In the genomic region with DNA sequence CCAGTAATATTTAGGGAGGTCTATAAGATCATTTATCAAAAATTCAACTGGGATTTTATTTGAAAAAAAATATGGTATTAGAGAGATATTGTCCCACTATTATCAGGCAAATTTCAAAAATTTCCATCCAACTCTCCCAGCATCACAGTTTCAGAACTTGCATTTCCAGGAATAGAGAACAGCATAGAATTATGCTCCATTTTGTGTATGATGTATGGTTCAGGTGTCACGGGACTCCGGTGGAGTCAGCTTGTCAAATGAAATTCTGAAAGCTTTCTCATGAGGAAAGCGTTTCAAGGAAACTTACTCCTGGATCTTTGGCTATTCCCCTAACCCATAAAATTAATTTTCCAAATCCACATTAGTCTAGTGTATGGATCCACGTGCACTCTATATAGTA, we compare ENCODE assay signal across 51 mouse cellular contexts. TPM values are rescaled to one million over a fixed set of nuclear protein-coding genes. Genes with fewer than 3 reads are reported as not detected.
"Had no signal": no experiment of that assay in that cellular context is flagged by ENCODE, and none has a peak within 500 bp of the region (broad histone marks: within the 10 kb centered on the region; RNA-seq: fewer than 3 reads in every experiment).

No protein-coding gene starts in this region.

- H3K9me3 ChIP-seq: heart, embryonic 10.5 days; heart, embryonic 12.5 days; heart, embryonic 13.5 days; heart, embryonic 15.5 days; hindbrain, embryonic 10.5 days; hindbrain, embryonic 12.5 days; hindbrain, embryonic 13.5 days; hindbrain, embryonic 15.5 days; kidney, embryonic 15.5 days had no signal

- H3K27me3 ChIP-seq: heart, embryonic 12.5 days; heart, embryonic 13.5 days; heart, embryonic 15.5 days; hindbrain, embryonic 12.5 days; hindbrain, embryonic 13.5 days; hindbrain, embryonic 15.5 days; kidney, embryonic 15.5 days had no signal

- DNase-seq: heart, postnatal 10 days; heart, postnatal 14 days; heart, postnatal 36 days; heart, postnatal 4 days; kidney, adult 11 months; kidney, adult 18-20 months; kidney, adult 2 months; kidney, adult 8-10 months; kidney, adult 9 months; kidney, postnatal 10 days; kidney, postnatal 14 days; kidney, postnatal 25 days; kidney, postnatal 36 days; kidney, postnatal 4 days; layer of hippocampus, adult 9-11 months; layer of hippocampus, postnatal 36 days had no signal

- H3K4me1 ChIP-seq: heart, embryonic 10.5 days; heart, embryonic 12.5 days; heart, embryonic 13.5 days; heart, embryonic 15.5 days; hindbrain, embryonic 10.5 days; hindbrain, embryonic 12.5 days; hindbrain, embryonic 13.5 days; hindbrain, embryonic 15.5 days; kidney, embryonic 15.5 days had no signal

- H3K4me3 ChIP-seq: heart, embryonic 10.5 days; heart, embryonic 12.5 days; heart, embryonic 13.5 days; heart, embryonic 15.5 days; hindbrain, embryonic 10.5 days; hindbrain, embryonic 12.5 days; hindbrain, embryonic 13.5 days; hindbrain, embryonic 15.5 days; kidney, embryonic 15.5 days; layer of hippocampus, adult 2 months; left cerebral cortex, adult 2 months had no signal

- H3K27ac ChIP-seq: heart, embryonic 10.5 days; heart, embryonic 13.5 days; heart, embryonic 15.5 days; hindbrain, embryonic 10.5 days; hindbrain, embryonic 12.5 days; hindbrain, embryonic 13.5 days; hindbrain, embryonic 14.5 days; hindbrain, embryonic 15.5 days; hindbrain, postnatal 0 days; kidney, embryonic 15.5 days; kidney, postnatal 0 days; layer of hippocampus, adult 2 months; left cerebral cortex, adult 2 months had no signal

- ATAC-seq: hindbrain, embryonic 16.5 days; hindbrain, postnatal 0 days; inflammation-experienced regulatory T-cells, adult 6 months had no signal

- H3K4me2 ChIP-seq: heart, embryonic 11.5 days; heart, embryonic 12.5 days; heart, embryonic 13.5 days; heart, embryonic 15.5 days; hindbrain, embryonic 12.5 days; hindbrain, embryonic 13.5 days; hindbrain, embryonic 14.5 days; hindbrain, embryonic 15.5 days; kidney, embryonic 15.5 days had no signal

- H3K9ac ChIP-seq: heart, embryonic 12.5 days; heart, embryonic 13.5 days; heart, embryonic 15.5 days; hindbrain, embryonic 12.5 days; hindbrain, embryonic 13.5 days; hindbrain, embryonic 14.5 days; hindbrain, embryonic 15.5 days; kidney, embryonic 15.5 days had no signal

- H3K36me3 ChIP-seq: heart, embryonic 10.5 days; heart, embryonic 12.5 days; heart, embryonic 13.5 days; heart, embryonic 15.5 days; hindbrain, embryonic 10.5 days; hindbrain, embryonic 12.5 days; hindbrain, embryonic 13.5 days; hindbrain, embryonic 15.5 days; kidney, embryonic 15.5 days had no signal

RNA-seq across cellular contexts. Expression of a gene that starts 1.6 kb away (rescaled TPM):
- total RNA-seq: heart, adult 8-10 months; heart, postnatal 10 days; heart, postnatal 14 days; heart, postnatal 25 days; heart, postnatal 36 days; heart, postnatal 4 days; hematopoietic stem cell, adult 5-6 weeks; hindbrain, postnatal 0 days; layer of hippocampus, adult 18-20 months; layer of hippocampus, adult 2 months; layer of hippocampus, adult 8-10 months; layer of hippocampus, postnatal 10 days; layer of hippocampus, postnatal 14 days; layer of hippocampus, postnatal 25 days; layer of hippocampus, postnatal 36 days; left cerebral cortex, adult 18-20 months; left cerebral cortex, adult 2 months; left cerebral cortex, adult 8-10 months had no signal
- polyA plus RNA-seq: heart, embryonic 10.5 days; heart, embryonic 11.5 days; heart, embryonic 12.5 days; heart, embryonic 13.5 days; heart, embryonic 14.5 days; heart, embryonic 15.5 days; heart, embryonic 16.5 days; heart, postnatal 0 days; hindbrain, embryonic 10.5 days; hindbrain, embryonic 11.5 days; hindbrain, embryonic 12.5 days; hindbrain, embryonic 13.5 days; hindbrain, embryonic 14.5 days; hindbrain, embryonic 15.5 days; hindbrain, embryonic 16.5 days; hindbrain, postnatal 0 days; inflammation-experienced regulatory T-cells, adult 6 months; intestine, embryonic 14.5 days; kidney, adult 2 months; kidney, embryonic 14.5 days; kidney, embryonic 15.5 days; kidney, embryonic 16.5 days; kidney, postnatal 0 days; large intestine, adult 2 months had no signal

RNA-seq across cellular contexts. Expression of a gene that starts 19.4 kb away (rescaled TPM):
- total RNA-seq: heart, adult 8-10 months; heart, postnatal 10 days; heart, postnatal 14 days; heart, postnatal 25 days; heart, postnatal 36 days; heart, postnatal 4 days; hematopoietic stem cell, adult 5-6 weeks; hindbrain, postnatal 0 days; layer of hippocampus, adult 18-20 months; layer of hippocampus, adult 2 months; layer of hippocampus, adult 8-10 months; layer of hippocampus, postnatal 10 days; layer of hippocampus, postnatal 14 days; layer of hippocampus, postnatal 25 days; layer of hippocampus, postnatal 36 days; left cerebral cortex, adult 18-20 months; left cerebral cortex, adult 2 months; left cerebral cortex, adult 8-10 months had no signal
- polyA plus RNA-seq: heart, embryonic 10.5 days; heart, embryonic 11.5 days; heart, embryonic 12.5 days; heart, embryonic 13.5 days; heart, embryonic 14.5 days; heart, embryonic 15.5 days; heart, embryonic 16.5 days; heart, postnatal 0 days; hindbrain, embryonic 10.5 days; hindbrain, embryonic 11.5 days; hindbrain, embryonic 12.5 days; hindbrain, embryonic 13.5 days; hindbrain, embryonic 14.5 days; hindbrain, embryonic 15.5 days; hindbrain, embryonic 16.5 days; hindbrain, postnatal 0 days; inflammation-experienced regulatory T-cells, adult 6 months; intestine, embryonic 14.5 days; kidney, adult 2 months; kidney, embryonic 14.5 days; kidney, embryonic 15.5 days; kidney, embryonic 16.5 days; kidney, postnatal 0 days; large intestine, adult 2 months had no signal

RNA-seq across cellular contexts. Expression of a gene that starts 26.9 kb away (rescaled TPM):
- total RNA-seq: heart, adult 8-10 months; heart, postnatal 10 days; heart, postnatal 14 days; heart, postnatal 25 days; heart, postnatal 36 days; heart, postnatal 4 days; hematopoietic stem cell, adult 5-6 weeks; hindbrain, postnatal 0 days; layer of hippocampus, postnatal 36 days had no signal
- polyA plus RNA-seq: heart, embryonic 10.5 days; heart, embryonic 13.5 days; hindbrain, embryonic 14.5 days; hindbrain, embryonic 16.5 days; inflammation-experienced regulatory T-cells, adult 6 months; kidney, adult 2 months; large intestine, adult 2 months had no signal

RNA-seq across cellular contexts. Expression of a gene that starts 31.7 kb away (rescaled TPM):
- total RNA-seq: heart, adult 8-10 months; heart, postnatal 10 days; heart, postnatal 14 days; heart, postnatal 25 days; heart, postnatal 36 days; heart, postnatal 4 days; hematopoietic stem cell, adult 5-6 weeks; hindbrain, postnatal 0 days; layer of hippocampus, adult 18-20 months; layer of hippocampus, adult 2 months; layer of hippocampus, adult 8-10 months; layer of hippocampus, postnatal 10 days; layer of hippocampus, postnatal 14 days; layer of hippocampus, postnatal 25 days; layer of hippocampus, postnatal 36 days; left cerebral cortex, adult 18-20 months; left cerebral cortex, adult 2 months; left cerebral cortex, adult 8-10 months had no signal
- polyA plus RNA-seq: heart, embryonic 10.5 days; heart, embryonic 11.5 days; heart, embryonic 12.5 days; heart, embryonic 13.5 days; heart, embryonic 14.5 days; heart, embryonic 15.5 days; heart, embryonic 16.5 days; heart, postnatal 0 days; hindbrain, embryonic 10.5 days; hindbrain, embryonic 11.5 days; hindbrain, embryonic 12.5 days; hindbrain, embryonic 13.5 days; hindbrain, embryonic 14.5 days; hindbrain, embryonic 15.5 days; hindbrain, embryonic 16.5 days; hindbrain, postnatal 0 days; intestine, embryonic 14.5 days; kidney, adult 2 months; kidney, embryonic 14.5 days; kidney, embryonic 15.5 days; kidney, embryonic 16.5 days; kidney, postnatal 0 days; large intestine, adult 2 months had no signal

RNA-seq across cellular contexts. Expression of a gene that starts 38.5 kb away (rescaled TPM):
- total RNA-seq: heart, adult 8-10 months; heart, postnatal 10 days; heart, postnatal 14 days; heart, postnatal 25 days; heart, postnatal 36 days; heart, postnatal 4 days; hematopoietic stem cell, adult 5-6 weeks; hindbrain, postnatal 0 days; layer of hippocampus, adult 18-20 months; layer of hippocampus, adult 2 months; layer of hippocampus, adult 8-10 months; layer of hippocampus, postnatal 10 days; layer of hippocampus, postnatal 14 days; layer of hippocampus, postnatal 25 days; layer of hippocampus, postnatal 36 days; left cerebral cortex, adult 18-20 months; left cerebral cortex, adult 2 months; left cerebral cortex, adult 8-10 months had no signal
- polyA plus RNA-seq: heart, embryonic 10.5 days; heart, embryonic 11.5 days; heart, embryonic 12.5 days; heart, embryonic 13.5 days; heart, embryonic 14.5 days; heart, embryonic 15.5 days; heart, embryonic 16.5 days; heart, postnatal 0 days; hindbrain, embryonic 10.5 days; hindbrain, embryonic 11.5 days; hindbrain, embryonic 12.5 days; hindbrain, embryonic 13.5 days; hindbrain, embryonic 14.5 days; hindbrain, embryonic 15.5 days; hindbrain, embryonic 16.5 days; hindbrain, postnatal 0 days; inflammation-experienced regulatory T-cells, adult 6 months; intestine, embryonic 14.5 days; kidney, adult 2 months; kidney, embryonic 14.5 days; kidney, embryonic 15.5 days; kidney, embryonic 16.5 days; kidney, postnatal 0 days; large intestine, adult 2 months had no signal
